24 mouse cellular contexts compared by ENCODE assay signal in the genomic region with DNA sequence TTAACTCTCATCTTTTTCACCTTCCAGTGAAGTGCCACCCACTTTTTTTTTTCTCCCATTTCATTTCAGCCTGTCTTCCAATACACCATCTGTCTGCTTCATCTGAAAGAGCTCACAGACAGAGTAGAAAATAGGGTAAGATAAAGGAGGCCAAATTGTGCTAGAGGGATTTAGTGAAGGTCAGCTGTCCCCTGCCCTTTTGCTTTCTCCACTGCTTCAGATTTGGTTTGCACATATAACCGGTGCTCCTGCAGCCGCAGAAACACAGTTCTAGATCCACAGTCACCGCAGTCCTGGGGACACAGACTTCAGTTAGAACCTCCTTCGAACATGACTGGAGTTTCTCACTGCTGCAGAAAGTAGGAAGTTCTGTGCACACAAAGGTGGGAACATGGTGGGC.
DNase-seq lines count a peak whose midpoint lies in the region; ATAC-seq lines count a peak whose summit lies in the region.
"Had no signal": no experiment of that assay in that cellular context is flagged by ENCODE, and none has a peak within 500 bp of the region (broad histone marks: within the 10 kb centered on the region; RNA-seq: fewer than 3 reads in every experiment).

No protein-coding gene starts in this region.

- H3K36me3 ChIP-seq in heart, embryonic 12.5 days = no peaks in the 10 kb centered on the region
- H3K36me3 ChIP-seq: embryonic facial prominence, embryonic 10.5 days; hindbrain, embryonic 15.5 days; intestine, embryonic 15.5 days had no signal

- H3K4me2 ChIP-seq in heart, embryonic 12.5 days = no peak overlapping the region
- H3K4me2 ChIP-seq: hindbrain, embryonic 15.5 days; intestine, embryonic 15.5 days had no signal

- peak; percentile 33 for DNase-seq in cerebellum, adult 11 months
- no peak for DNase-seq in cerebellum, postnatal 4 days (ENCODE audit: low spot score in 2 of 2)
- peak; percentile 4 for DNase-seq in left cerebral cortex, adult 11 months (ENCODE audit: low spot score)
- DNase-seq in left cerebral cortex, postnatal 4 days = no peak
- DNase-seq in right cerebral cortex, adult 2 months (ENCODE audit: low spot score in 2 of 2) = peak; percentile 20 to 49
- DNase-seq in right cerebral cortex, postnatal 4 days = no peak
- DNase-seq in ovary, postnatal 10 days (ENCODE audit: low spot score) = no peak
- DNase-seq: adrenal gland, postnatal 10 days; forebrain, postnatal 0 days; gastrocnemius, postnatal 10 days; heart, adult 11 months; heart, postnatal 36 days; kidney, postnatal 36 days; layer of hippocampus, adult 9-11 months; liver, postnatal 0 days; lung, postnatal 10 days; retina, postnatal 1 day; thymus, postnatal 36 days had no signal

- H3K9me3 ChIP-seq in heart, embryonic 12.5 days (replicated peaks) = 0 out of 2 replicates have a peak, but pooled peaks cover 5% of the 10 kb centered on the region
- H3K9me3 ChIP-seq: embryonic facial prominence, embryonic 10.5 days; hindbrain, embryonic 15.5 days; intestine, embryonic 15.5 days had no signal

- no peak overlapping the region for H3K9ac ChIP-seq in heart, embryonic 12.5 days
- H3K9ac ChIP-seq: forebrain, postnatal 0 days; hindbrain, embryonic 15.5 days; intestine, embryonic 15.5 days; liver, postnatal 0 days had no signal

- H3K4me1 ChIP-seq in heart, embryonic 12.5 days (replicated peaks) = no peaks in the 10 kb centered on the region
- H3K4me1 ChIP-seq: embryonic facial prominence, embryonic 10.5 days; intestine, embryonic 15.5 days had no signal

- no peak for ATAC-seq in heart, embryonic 12.5 days (ENCODE audit: insufficient number of reproducible peaks, low FRiP score)
- ATAC-seq: CD4-positive, CD25-positive, alpha-beta regulatory T cell, adult 4 months; intestine, embryonic 15.5 days; liver, postnatal 0 days; Patski had no signal

- WGBS in heart, embryonic 12.5 days = 80% methylated on average over 4 of the region's 4 CpGs

- no peak overlapping the region for H3K4me3 ChIP-seq in heart, embryonic 12.5 days
- H3K4me3 ChIP-seq: embryonic facial prominence, embryonic 10.5 days; hindbrain, embryonic 15.5 days; intestine, embryonic 15.5 days had no signal

- no peak overlapping the region for H3K27ac ChIP-seq in heart, embryonic 12.5 days (ENCODE audit: poor library complexity, severe bottlenecking)
- H3K27ac ChIP-seq: embryonic facial prominence, embryonic 10.5 days; hindbrain, embryonic 15.5 days; intestine, embryonic 15.5 days had no signal

- intact Hi-C loops in left cerebral cortex, postnatal 4 days (cut with DNase I) = no loop called here

- no peaks in the 10 kb centered on the region for H3K27me3 ChIP-seq in heart, embryonic 12.5 days (replicated peaks)
- H3K27me3 ChIP-seq: hindbrain, embryonic 15.5 days; intestine, embryonic 15.5 days; Patski had no signal

Comparison
In these comparisons a context has a peak if more than half of its experiments do, and no peak if none do; other contexts are left out.
1. DNase-seq: peak in cerebellum, adult 11 months (single experiment), left cerebral cortex, adult 11 months (single experiment) and right cerebral cortex, adult 2 months (2 of 2); none in cerebellum, postnatal 4 days (0 of 2), left cerebral cortex, postnatal 4 days (single experiment), right cerebral cortex, postnatal 4 days (single experiment) and ovary, postnatal 10 days (single experiment).